Mouse (Mus musculus): ENCODE measurements around the gene Maf.

DNA sequence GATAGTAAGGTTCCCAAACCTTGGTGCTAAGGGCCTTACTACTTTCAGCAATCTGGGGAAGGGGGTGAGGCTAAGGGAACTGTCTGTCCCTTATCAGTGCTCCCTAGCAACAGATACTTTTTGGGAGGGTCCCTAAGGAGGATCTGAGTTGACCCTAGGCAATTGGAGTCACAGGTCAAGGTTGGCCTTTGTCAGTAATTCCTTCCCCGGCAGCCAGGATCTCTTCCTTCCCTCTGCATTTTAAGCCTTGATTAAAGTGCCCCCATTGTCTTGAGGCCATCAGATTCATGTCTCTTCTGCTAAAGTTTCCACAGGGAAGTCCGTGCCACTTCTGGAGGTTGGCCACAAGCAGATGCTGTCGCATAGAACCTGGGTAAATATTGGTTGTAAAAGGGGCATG lies 10.2 kb downstream of the Maf start:
- TF ChIP-seq CTCF (IDR thresholded peaks at IDR 0.05; ENCODE audit: low read depth) (no peak), EP300 (IDR thresholded peaks at IDR 0.05; ENCODE audit: low read depth) (no peak)

All from liver, postnatal 0 days (tissue).